Mouse (Mus musculus): Measurements from ENCODE around the gene Tia1.

GRCm38 (mm10) chr6:86474072-86474471 is 70.1 kb downstream of the Tia1 start:
- TF ChIP-seq GATA1 (IDR thresholded peaks at IDR 0.05; ENCODE audit: low read length) (no peak), TAL1 (IDR thresholded peaks at IDR 0.05; ENCODE audit: low read length) (no peak)

Measured in erythroblast, embryonic 14.5 days (primary cell).